Mouse (Mus musculus): ENCODE data around the gene Jag1. TPM values are rescaled to one million over a fixed set of nuclear protein-coding genes. Genes with fewer than 3 reads are reported as not detected.
A peak's percentile ranks its signal among the peaks of the same experiment; 100 is the strongest.

Jag1 gene
- polyA plus RNA-seq, 1 experiment from 2014 or later = 38.9 TPM

GRCm38 (mm10) chr2:137114248-137115096, 2.0 kb downstream of the Jag1 start:
- Histone ChIP-seq H3K36me3 (peaks cover 12% of the 10 kb centered on the region), H3K27ac (replicated peaks) (peak overlapping the region; percentile 97), H3K27me3 (ENCODE audit: low read depth, poor library complexity, severe bottlenecking) (peaks cover 19% of the 10 kb centered on the region), H3K9me3 (replicated peaks) (no peaks in the 10 kb centered on the region), H3K4me3 (peak overlapping the region; percentile 81), H3K4me1 (peaks cover 70% of the 10 kb centered on the region)
- under 1% methylated on average over 51 of the region's 51 CpGs for WGBS
- DNase-seq (ENCODE audit: low spot score) = peak; percentile 86

- DNase-seq (ENCODE audit: low spot score) = peak; percentile 59
These were observed 3.0 kb downstream of the Jag1 start for GRCm38 (mm10) chr2:137113288-137114061.

GRCm38 (mm10) chr2:137110214-137110898, 6.1 kb downstream of the Jag1 start:
- Histone ChIP-seq H3K27ac (replicated peaks) (peak overlapping the region; percentile 83), H3K4me3 (peak overlapping the region; percentile 81), H3K36me3 (peaks cover 41% of the 10 kb centered on the region), H3K9me3 (replicated peaks) (no peaks in the 10 kb centered on the region), H3K27me3 (ENCODE audit: low read depth, poor library complexity, severe bottlenecking) (no peaks in the 10 kb centered on the region; the same call in 1 of the 2 replicates), H3K4me1 (peaks cover 95% of the 10 kb centered on the region)
- WGBS = 4% methylated on average over 4 of the region's 4 CpGs
- DNase-seq (ENCODE audit: low spot score) = peak; percentile 71

More at GRCm38 (mm10) chr2:137113288-137114061, 3.0 kb downstream of the Jag1 start:
- Histone ChIP-seq H3K27me3 (ENCODE audit: low read depth, poor library complexity, severe bottlenecking) (peaks cover 9% of the 10 kb centered on the region), H3K27ac (replicated peaks) (peak overlapping the region; percentile 97), H3K36me3 (peaks cover 15% of the 10 kb centered on the region), H3K9me3 (replicated peaks) (no peaks in the 10 kb centered on the region), H3K4me3 (peak overlapping the region; percentile 81), H3K4me1 (peaks cover 80% of the 10 kb centered on the region)
- WGBS = 2% methylated on average over 12 of the region's 12 CpGs

- DNase-seq (ENCODE audit: low spot score) = no peak
- peaks cover 98% of the 10 kb centered on the region for H3K4me1 ChIP-seq
- no peaks in the 10 kb centered on the region for H3K9me3 ChIP-seq (replicated peaks)
- WGBS = 28% methylated on average over 15 of the region's 15 CpGs
- no peaks in the 10 kb centered on the region; the same call in 1 of the 2 replicates for H3K27me3 ChIP-seq (ENCODE audit: low read depth, poor library complexity, severe bottlenecking)
- peak overlapping the region; percentile 81 for H3K4me3 ChIP-seq
- H3K27ac ChIP-seq (replicated peaks) = peak overlapping the region; percentile 83
- H3K36me3 ChIP-seq = peaks cover 49% of the 10 kb centered on the region
These were observed 6.9 kb downstream of the Jag1 start for GRCm38 (mm10) chr2:137109321-137110213.

GRCm38 (mm10) chr2:137107946-137108345, 8.5 kb downstream of the Jag1 start:
- Histone ChIP-seq H3K27me3 (ENCODE audit: low read depth, poor library complexity, severe bottlenecking) (no peaks in the 10 kb centered on the region; the same call in 1 of the 2 replicates), H3K9me3 (replicated peaks) (no peaks in the 10 kb centered on the region), H3K36me3 (peaks cover 65% of the 10 kb centered on the region), H3K4me1 (peaks cover 88% of the 10 kb centered on the region), H3K27ac (replicated peaks) (peak overlapping the region; percentile 50), H3K4me3 (0 out of 2 replicates have a peak overlapping the region, but pooled peaks have one; percentile 14)
- whole genome bisulfite sequencing = 72% methylated on average over 8 of the region's 8 CpGs
- DNase-seq (ENCODE audit: low spot score) = no peak

GRCm38 (mm10) chr2:137107203-137107602, 9.2 kb downstream of the Jag1 start:
- H3K4me3 ChIP-seq = no peak overlapping the region
- H3K27me3 ChIP-seq (ENCODE audit: low read depth, poor library complexity, severe bottlenecking) = no peaks in the 10 kb centered on the region; the same call in 1 of the 2 replicates
- H3K36me3 ChIP-seq = peaks cover 66% of the 10 kb centered on the region
- peak overlapping the region; percentile 50 for H3K27ac ChIP-seq (replicated peaks)
- 41% methylated on average over 4 of the region's 4 CpGs for WGBS
- DNase-seq (ENCODE audit: low spot score) = no peak
- peaks cover 88% of the 10 kb centered on the region for H3K4me1 ChIP-seq
- no peaks in the 10 kb centered on the region for H3K9me3 ChIP-seq (replicated peaks)

- DNase-seq (ENCODE audit: low spot score) = peak; percentile 54
- Histone ChIP-seq H3K4me3 (no peak overlapping the region), H3K9me3 (replicated peaks) (no peaks in the 10 kb centered on the region), H3K4me1 (peaks cover 86% of the 10 kb centered on the region), H3K27me3 (ENCODE audit: low read depth, poor library complexity, severe bottlenecking) (no peaks in the 10 kb centered on the region), H3K36me3 (peaks cover 92% of the 10 kb centered on the region), H3K27ac (replicated peaks) (peak overlapping the region; percentile 81)
- 34% methylated on average over 5 of the region's 5 CpGs for WGBS
These were observed 15.4 kb downstream of the Jag1 start for GRCm38 (mm10) chr2:137101074-137101473.

GRCm38 (mm10) chr2:137099211-137099734, 17.2 kb downstream of the Jag1 start:
- peak overlapping the region; percentile 26; the same call in 1 of the 2 replicates for H3K4me3 ChIP-seq
- H3K36me3 ChIP-seq = peaks cover 91% of the 10 kb centered on the region
- H3K9me3 ChIP-seq (replicated peaks) = no peaks in the 10 kb centered on the region
- H3K4me1 ChIP-seq = peaks cover 91% of the 10 kb centered on the region
- DNase-seq (ENCODE audit: low spot score) = peak; percentile 69
- H3K27me3 ChIP-seq (ENCODE audit: low read depth, poor library complexity, severe bottlenecking) = no peaks in the 10 kb centered on the region
- whole genome bisulfite sequencing = 12% methylated on average over 6 of the region's 6 CpGs
- H3K27ac ChIP-seq (replicated peaks) = peak overlapping the region; percentile 81

GRCm38 (mm10) chr2:137098269-137099035, 18.0 kb downstream of the Jag1 start:
- H3K27me3 ChIP-seq (ENCODE audit: low read depth, poor library complexity, severe bottlenecking) = no peaks in the 10 kb centered on the region
- DNase-seq (ENCODE audit: low spot score) = no peak
- peak overlapping the region; percentile 17 for H3K4me3 ChIP-seq
- H3K9me3 ChIP-seq (replicated peaks) = no peaks in the 10 kb centered on the region
- peaks cover 91% of the 10 kb centered on the region for H3K36me3 ChIP-seq
- WGBS = 12% methylated on average over 11 of the region's 11 CpGs
- H3K4me1 ChIP-seq = peaks cover 97% of the 10 kb centered on the region
- H3K27ac ChIP-seq (replicated peaks) = peak overlapping the region; percentile 81

- DNase-seq (ENCODE audit: low spot score) = no peak
- Histone ChIP-seq H3K36me3 (peaks cover 92% of the 10 kb centered on the region), H3K9me3 (replicated peaks) (no peaks in the 10 kb centered on the region), H3K4me1 (peaks cover 100% of the 10 kb centered on the region), H3K4me3 (peak overlapping the region; percentile 2; the same call in 1 of the 2 replicates), H3K27me3 (ENCODE audit: low read depth, poor library complexity, severe bottlenecking) (no peaks in the 10 kb centered on the region), H3K27ac (replicated peaks) (peak overlapping the region; percentile 81)
- 4% methylated on average over 5 of the region's 5 CpGs for WGBS
These were observed 19.4 kb downstream of the Jag1 start for GRCm38 (mm10) chr2:137096981-137097460.

- Histone ChIP-seq H3K27me3 (ENCODE audit: low read depth, poor library complexity, severe bottlenecking) (no peaks in the 10 kb centered on the region), H3K27ac (replicated peaks) (peak overlapping the region; percentile 66), H3K9me3 (replicated peaks) (no peaks in the 10 kb centered on the region), H3K4me3 (no peak overlapping the region), H3K36me3 (peaks cover 94% of the 10 kb centered on the region), H3K4me1 (peaks cover 87% of the 10 kb centered on the region)
- DNase-seq (ENCODE audit: low spot score) = no peak
- 48% methylated on average over 8 of the region's 8 CpGs for WGBS
These were observed 22.1 kb downstream of the Jag1 start for GRCm38 (mm10) chr2:137094301-137094700.
